Mouse (Mus musculus): ENCODE results near the gene Lrp8. TPM values are rescaled to one million over a fixed set of nuclear protein-coding genes. Genes with fewer than 3 reads are reported as not detected.

The Lrp8 gene
- total and polyA plus RNA-seq, 3 experiments, result 0.68 to 1.1 (median 1.0) TPM

DNA sequence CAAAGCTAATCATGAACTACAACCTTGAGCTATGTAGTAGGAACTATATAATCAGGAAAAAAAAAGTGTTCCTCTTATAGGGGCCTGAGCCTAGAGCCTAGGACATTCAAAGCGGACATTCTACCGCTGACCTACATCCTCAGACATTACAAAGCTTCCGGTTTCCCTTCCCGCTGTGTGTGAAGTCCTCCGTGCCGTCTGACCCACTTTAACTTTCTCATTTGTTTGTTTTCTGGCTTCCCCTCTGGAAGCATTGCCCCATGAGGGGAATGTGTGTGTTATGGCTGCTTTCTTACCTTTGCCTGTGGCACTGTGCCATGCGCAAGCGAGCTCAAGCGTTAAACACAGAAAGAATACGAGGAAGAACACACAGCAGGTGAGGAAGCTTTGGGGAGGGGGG is 18.5 kb upstream of the Lrp8 start:
- TF ChIP-seq CTCF (IDR thresholded peaks at IDR 0.05) (no peak), EP300 (IDR thresholded peaks at IDR 0.05; ENCODE audit: insufficient read depth, low read depth, low read length) (no peak), POLR2A (IDR thresholded peaks at IDR 0.05; ENCODE audit: insufficient read depth, low read depth, low read length) (no peak)
- Histone ChIP-seq H3K4me3 (no peak overlapping the region), H3K27me3 (ENCODE audit: control insufficient read depth, insufficient read depth, low read length) (no peaks in the 10 kb centered on the region), H3K36me3 (ENCODE audit: control insufficient read depth, insufficient read depth, low read length) (no peaks in the 10 kb centered on the region), H3K9ac (ENCODE audit: low read depth, low read length) (no peak overlapping the region), H3K27ac (no peak overlapping the region), H3K79me2 (replicated peaks; ENCODE audit: control insufficient read depth, insufficient read depth, low read length) (no peaks in the 10 kb centered on the region), H3K4me1 (ENCODE audit: control insufficient read depth, insufficient read depth, low read length) (no peaks in the 10 kb centered on the region)
- intact Hi-C loops (cut with DNase I), result no loop called here
- no peak for DNase-seq
- WGBS, result 52% methylated on average over 10 of the region's 10 CpGs

DNA sequence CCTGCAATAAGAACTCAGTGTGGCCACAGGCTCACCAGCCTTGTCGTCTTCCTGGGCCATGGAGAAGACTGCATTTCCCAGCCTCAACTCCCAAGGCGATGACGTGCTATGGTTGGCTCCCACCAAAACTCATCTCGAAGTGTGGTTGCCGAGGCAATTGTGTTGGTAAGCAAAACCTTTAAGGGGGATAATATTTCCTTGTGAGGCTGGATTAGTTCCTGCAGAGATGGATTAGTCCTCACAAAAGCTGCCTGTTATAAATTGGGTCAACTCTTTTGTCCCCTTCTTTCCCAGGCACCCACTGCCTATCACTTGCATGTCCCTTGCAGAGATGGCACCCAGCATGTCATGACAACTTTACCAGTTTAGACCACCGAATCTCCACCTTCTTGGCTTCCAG is 13.2 kb upstream of the Lrp8 start:
- Histone ChIP-seq H3K79me2 (replicated peaks; ENCODE audit: control insufficient read depth, insufficient read depth, low read length) (no peaks in the 10 kb centered on the region), H3K9ac (ENCODE audit: low read depth, low read length) (no peak overlapping the region), H3K27ac (no peak overlapping the region), H3K36me3 (ENCODE audit: control insufficient read depth, insufficient read depth, low read length) (no peaks in the 10 kb centered on the region), H3K27me3 (ENCODE audit: control insufficient read depth, insufficient read depth, low read length) (no peaks in the 10 kb centered on the region), H3K4me1 (ENCODE audit: control insufficient read depth, insufficient read depth, low read length) (no peaks in the 10 kb centered on the region), H3K4me3 (no peak overlapping the region)
- intact Hi-C loops (cut with DNase I), result no loop called here
- TF ChIP-seq CTCF (IDR thresholded peaks at IDR 0.05) (no peak), POLR2A (IDR thresholded peaks at IDR 0.05; ENCODE audit: insufficient read depth, low read depth, low read length) (no peak), EP300 (IDR thresholded peaks at IDR 0.05; ENCODE audit: insufficient read depth, low read depth, low read length) (no peak)
- 82% methylated on average over 6 of the region's 6 CpGs for WGBS
- DNase-seq, result no peak

DNA sequence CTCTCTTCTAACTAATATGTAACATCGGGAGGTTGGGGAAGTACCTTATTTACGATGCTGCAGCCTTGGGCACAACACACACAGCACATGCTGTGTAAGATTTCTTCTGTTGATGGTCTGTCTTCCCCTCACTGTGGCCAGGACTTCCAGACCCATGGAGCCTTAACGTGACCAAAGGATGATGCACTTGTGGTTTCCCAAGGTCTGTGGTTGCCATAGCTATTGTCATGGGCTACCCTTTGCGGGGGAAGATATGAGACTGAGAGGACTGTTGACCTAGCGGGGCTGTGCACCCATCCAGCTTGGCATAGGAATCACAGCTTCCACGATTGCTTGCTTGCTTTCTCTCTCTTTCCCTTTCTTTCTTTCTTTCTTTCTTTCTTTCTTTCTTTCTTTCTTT is 1.3 kb upstream of the Lrp8 start:
- H3K4me1 ChIP-seq (ENCODE audit: control insufficient read depth, insufficient read depth, low read length), result 0 out of 2 replicates have a peak, but pooled peaks cover 2% of the 10 kb centered on the region
- H3K4me3 ChIP-seq, result no peak overlapping the region
- H3K36me3 ChIP-seq (ENCODE audit: control insufficient read depth, insufficient read depth, low read length), result no peaks in the 10 kb centered on the region
- TF ChIP-seq POLR2A (IDR thresholded peaks at IDR 0.05; ENCODE audit: insufficient read depth, low read depth, low read length) (no peak), CTCF (IDR thresholded peaks at IDR 0.05) (no peak), EP300 (IDR thresholded peaks at IDR 0.05; ENCODE audit: insufficient read depth, low read depth, low read length) (no peak)
- no peak for DNase-seq
- peaks cover 2% of the 10 kb centered on the region; the same call in 1 of the 2 replicates for H3K27me3 ChIP-seq (ENCODE audit: control insufficient read depth, insufficient read depth, low read length)
- H3K79me2 ChIP-seq (replicated peaks; ENCODE audit: control insufficient read depth, insufficient read depth, low read length), result no peaks in the 10 kb centered on the region
- WGBS, result 85% methylated on average over 6 of the region's 6 CpGs
- intact Hi-C loops (cut with DNase I), result no loop called here
- H3K9ac ChIP-seq (ENCODE audit: low read depth, low read length), result no peak overlapping the region
- no peak overlapping the region for H3K27ac ChIP-seq

DNA sequence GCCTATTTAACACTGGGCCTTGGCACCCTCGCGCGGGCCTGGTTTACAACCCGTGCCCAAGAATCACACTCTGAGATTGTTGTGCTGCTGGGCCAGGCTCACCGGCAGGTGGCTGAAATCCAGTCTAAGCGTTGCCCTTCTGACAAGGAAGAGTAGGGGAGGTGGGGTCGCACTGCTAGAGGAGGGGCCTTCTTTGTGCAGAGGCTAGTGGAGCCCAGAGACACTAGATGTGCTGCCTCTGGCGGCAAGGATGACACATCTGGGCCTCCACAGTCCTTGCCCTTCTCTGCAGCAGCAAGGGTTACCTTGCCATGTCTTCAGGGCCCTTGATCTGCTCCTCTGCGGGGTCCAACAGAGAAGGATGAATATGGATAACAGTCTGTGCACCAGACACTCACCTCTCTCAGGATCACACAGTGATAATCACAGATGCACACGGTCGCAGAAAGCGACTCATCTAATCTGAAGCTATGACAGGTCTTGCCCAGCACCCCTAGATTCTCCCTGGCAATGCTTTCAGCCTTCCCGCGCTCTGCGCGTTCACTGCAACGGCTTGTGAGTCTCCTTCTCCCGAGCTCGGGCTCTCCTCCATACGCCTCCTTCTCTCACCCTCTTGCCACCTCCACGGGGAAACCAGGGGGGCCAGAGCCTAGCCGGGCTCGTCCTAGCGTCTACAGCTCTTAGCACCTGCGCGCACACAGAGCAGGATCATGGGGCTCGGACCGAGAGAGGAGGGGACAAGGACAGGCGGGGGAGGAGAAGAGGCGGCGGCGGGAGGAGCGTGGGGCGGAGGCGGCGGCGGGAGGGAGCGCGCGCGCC is 486 bp upstream of the Lrp8 start:
- DNase-seq, result peak; percentile 81 to 86
- H3K27me3 ChIP-seq (ENCODE audit: control insufficient read depth, insufficient read depth, low read length), result peaks cover 2% of the 10 kb centered on the region; the same call in 1 of the 2 replicates
- no peaks in the 10 kb centered on the region for H3K79me2 ChIP-seq (replicated peaks; ENCODE audit: control insufficient read depth, insufficient read depth, low read length)
- no peaks in the 10 kb centered on the region for H3K36me3 ChIP-seq (ENCODE audit: control insufficient read depth, insufficient read depth, low read length)
- TF ChIP-seq POLR2A (IDR thresholded peaks at IDR 0.05; ENCODE audit: insufficient read depth, low read depth, low read length), result no peak
- H3K27ac ChIP-seq, result no peak overlapping the region
- WGBS, result 11% methylated on average over 39 of the region's 41 CpGs
- peak overlapping the region; percentile 54 for H3K9ac ChIP-seq (ENCODE audit: low read depth, low read length)
- H3K4me3 ChIP-seq, result peak overlapping the region; percentile 56
- intact Hi-C loops (cut with DNase I), result no loop called here
- H3K4me1 ChIP-seq (ENCODE audit: control insufficient read depth, insufficient read depth, low read length), result 0 out of 2 replicates have a peak, but pooled peaks cover 2% of the 10 kb centered on the region

DNA sequence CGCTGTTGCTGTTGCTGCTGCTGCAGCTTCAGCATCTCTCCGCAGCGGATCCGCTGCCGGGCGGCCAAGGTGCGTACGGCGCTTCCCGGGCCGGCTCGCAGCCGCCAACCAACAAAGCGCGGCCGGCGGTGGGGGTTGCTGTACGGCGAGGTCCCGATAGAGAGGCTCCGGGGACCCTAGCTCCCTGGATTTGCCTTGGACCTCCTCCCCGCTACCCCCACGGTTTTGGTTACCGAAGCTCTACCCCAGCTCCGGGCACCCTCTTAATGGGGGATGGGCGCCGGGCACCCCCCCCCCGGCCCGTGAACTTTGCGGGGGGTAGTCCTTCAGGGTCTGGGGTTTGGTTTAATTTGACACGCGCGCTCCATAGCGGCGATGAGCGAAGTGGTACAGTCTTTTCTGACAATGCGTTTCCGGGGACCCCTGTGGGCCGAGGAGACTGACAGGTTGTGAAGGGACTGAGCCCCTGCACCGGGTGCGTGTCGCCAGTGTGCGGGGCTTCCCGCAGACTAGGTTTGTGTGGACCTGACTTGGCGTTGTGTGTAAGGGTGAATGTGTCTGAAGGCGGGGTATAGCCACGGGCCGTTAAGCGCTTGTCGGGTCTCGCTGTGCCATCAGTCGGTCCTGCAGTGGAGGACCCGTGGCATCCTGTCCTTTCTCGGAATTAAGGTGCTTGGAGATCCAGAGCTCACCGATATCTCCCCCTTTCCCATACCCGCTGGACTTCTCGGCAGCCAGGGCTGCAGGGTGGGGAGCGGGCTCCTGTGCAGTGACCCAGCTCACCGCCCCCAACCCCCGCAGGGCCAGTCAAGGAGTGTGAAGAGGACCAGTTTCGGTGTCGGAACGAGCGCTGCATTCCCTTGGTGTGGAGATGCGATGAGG is 630 bp downstream of the Lrp8 start:
- peak overlapping the region; percentile 61 for H3K4me3 ChIP-seq
- intact Hi-C loops (cut with DNase I), result no loop called here
- TF ChIP-seq EP300 (IDR thresholded peaks at IDR 0.05; ENCODE audit: insufficient read depth, low read depth, low read length) (no peak), POLR2A (IDR thresholded peaks at IDR 0.05; ENCODE audit: insufficient read depth, low read depth, low read length) (no peak)
- WGBS, result 1% methylated on average over 65 of the region's 65 CpGs
- peak; percentile 12 to 42 for DNase-seq
- peaks cover 2% of the 10 kb centered on the region; the same call in 1 of the 2 replicates for H3K27me3 ChIP-seq (ENCODE audit: control insufficient read depth, insufficient read depth, low read length)
- H3K36me3 ChIP-seq (ENCODE audit: control insufficient read depth, insufficient read depth, low read length), result no peaks in the 10 kb centered on the region
- no peak overlapping the region for H3K27ac ChIP-seq
- peak overlapping the region; percentile 54 for H3K9ac ChIP-seq (ENCODE audit: low read depth, low read length)
- H3K79me2 ChIP-seq (replicated peaks; ENCODE audit: control insufficient read depth, insufficient read depth, low read length), result no peaks in the 10 kb centered on the region
- 0 out of 2 replicates have a peak, but pooled peaks cover 2% of the 10 kb centered on the region for H3K4me1 ChIP-seq (ENCODE audit: control insufficient read depth, insufficient read depth, low read length)
